Mouse (Mus musculus) telencephalon, adult 2 months (tissue): ENCODE measurements around the gene Cst7.

Experiments used
- DNase-seq: peaks from one replicate; pipeline ENCODE4 v3.0.0-alpha.2; 2011; ENCODE audit warnings: low read depth, low spot score

Cst7 gene

GRCm38 (mm10) chr2:150627140-150627539 is 56.9 kb downstream of the Cst7 start:
- no peak for DNase-seq
